In the genomic region with DNA sequence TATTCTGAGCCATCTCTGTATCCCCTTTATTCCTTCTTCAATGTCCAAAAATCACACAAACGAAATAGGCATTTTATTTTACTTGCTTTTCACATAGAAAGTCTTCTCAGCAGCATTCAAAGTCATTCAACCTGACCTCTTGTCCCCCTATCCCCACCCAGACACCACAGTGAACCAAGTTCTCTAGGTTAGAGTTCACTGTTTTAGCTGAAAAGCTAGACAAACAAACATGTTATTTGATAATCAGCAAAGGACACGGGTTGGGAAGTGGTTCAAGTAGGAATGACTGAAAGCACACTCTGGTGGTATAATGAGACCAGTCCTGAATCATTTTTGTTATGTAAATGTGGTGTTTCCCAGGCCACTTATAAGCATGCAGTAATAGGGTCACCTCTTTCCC, we compare ENCODE assay signal across 38 mouse cellular contexts. TPM values are rescaled to one million over a fixed set of nuclear protein-coding genes. Genes with fewer than 3 reads are reported as not detected.
DNase-seq lines count a peak whose midpoint lies in the region; ATAC-seq lines count a peak whose summit lies in the region.
"Had no signal": no experiment of that assay in that cellular context is flagged by ENCODE, and none has a peak within 500 bp of the region (broad histone marks: within the 10 kb centered on the region; RNA-seq: fewer than 3 reads in every experiment).

No protein-coding gene starts in this region.

- H3K4me1 ChIP-seq in forebrain, embryonic 14.5 days (ENCODE audit: control insufficient read depth, insufficient read depth, low read length), result no peaks in the 10 kb centered on the region
- peaks cover 7% of the 10 kb centered on the region; the same call in 1 of the 2 replicates for H3K4me1 ChIP-seq in forebrain, embryonic 10.5 days
- no peaks in the 10 kb centered on the region for H3K4me1 ChIP-seq in liver, embryonic 16.5 days (ENCODE audit: control insufficient read depth, low read depth, low read length)
- H3K4me1 ChIP-seq: embryonic facial prominence, embryonic 12.5 days; heart, embryonic 13.5 days; liver, embryonic 13.5 days; midbrain, embryonic 15.5 days; neural tube, embryonic 15.5 days had no signal

- H3K9me3 ChIP-seq in forebrain, embryonic 14.5 days (replicated peaks; ENCODE audit: control insufficient read depth, low read length), result no peaks in the 10 kb centered on the region
- peaks cover 5% of the 10 kb centered on the region; the same call in 1 of the 2 replicates for H3K9me3 ChIP-seq in forebrain, embryonic 10.5 days
- no peaks in the 10 kb centered on the region for H3K9me3 ChIP-seq in liver, embryonic 16.5 days (replicated peaks; ENCODE audit: control insufficient read depth, low read length)
- H3K9me3 ChIP-seq: heart, embryonic 13.5 days; liver, embryonic 13.5 days; midbrain, embryonic 15.5 days; neural tube, embryonic 15.5 days had no signal

- H3K36me3 ChIP-seq in forebrain, embryonic 14.5 days (ENCODE audit: control insufficient read depth, insufficient read depth, low read length), result no peaks in the 10 kb centered on the region
- H3K36me3 ChIP-seq in forebrain, embryonic 10.5 days (replicated peaks), result no peaks in the 10 kb centered on the region
- no peaks in the 10 kb centered on the region for H3K36me3 ChIP-seq in liver, embryonic 16.5 days (ENCODE audit: control insufficient read depth, insufficient read depth)
- H3K36me3 ChIP-seq: embryonic facial prominence, embryonic 12.5 days; heart, embryonic 13.5 days; liver, embryonic 13.5 days; midbrain, embryonic 10.5 days; midbrain, embryonic 15.5 days; neural tube, embryonic 15.5 days had no signal

- ATAC-seq in forebrain, embryonic 14.5 days, result no peak
- ATAC-seq in liver, embryonic 16.5 days (ENCODE audit: low read depth), result peak; percentile 41; the same call in 1 of the 2 replicates
- ATAC-seq: CD4-positive, CD25-positive, alpha-beta regulatory T cell, adult 4 months; hindbrain, embryonic 16.5 days; midbrain, embryonic 15.5 days had no signal

- no peak overlapping the region for H3K4me2 ChIP-seq in forebrain, embryonic 14.5 days (ENCODE audit: low read length)
- no peak overlapping the region for H3K4me2 ChIP-seq in liver, embryonic 16.5 days (ENCODE audit: low read depth, low read length)
- H3K4me2 ChIP-seq: embryonic facial prominence, embryonic 12.5 days; heart, embryonic 13.5 days; liver, embryonic 13.5 days; lung, embryonic 14.5 days; midbrain, embryonic 15.5 days; neural tube, embryonic 15.5 days had no signal

- DNase-seq in forebrain, embryonic 14.5 days (ENCODE audit: low spot score), result peak; percentile 3
- no peak for DNase-seq in forebrain, embryonic 10.5 days (ENCODE audit: extremely low spot score, low spot score)
- DNase-seq in liver (no peak), ZHBTc4 (ENCODE audit: low read depth, low spot score) (peak; percentile 12)
- peak; percentile 3 for DNase-seq in yolk sac, embryonic 10.5 days (ENCODE audit: low spot score)
- no peak for DNase-seq in layer of hippocampus, postnatal 36 days
- DNase-seq: adrenal gland, postnatal 25 days; cerebellum, adult 18-20 months; cerebellum, postnatal 10 days; heart, adult 2 months; heart, postnatal 10 days; kidney, adult 8-10 months; kidney, postnatal 10 days; layer of hippocampus, adult 9-11 months; liver, embryonic 13.5 days; lung, embryonic 14.5 days; spleen, adult 18-20 months; thymus, postnatal 25 days had no signal

- no peak overlapping the region for H3K27ac ChIP-seq in forebrain, embryonic 14.5 days (ENCODE audit: low read depth, low read length)
- no peak overlapping the region for H3K27ac ChIP-seq in forebrain, embryonic 10.5 days
- no peak overlapping the region for H3K27ac ChIP-seq in liver, embryonic 16.5 days (ENCODE audit: low read length)
- H3K27ac ChIP-seq: embryonic facial prominence, embryonic 12.5 days; heart, adult 2 months; heart, embryonic 13.5 days; liver, embryonic 13.5 days; midbrain, embryonic 10.5 days; midbrain, embryonic 15.5 days; neural tube, embryonic 15.5 days had no signal

- no peak overlapping the region for H3K9ac ChIP-seq in forebrain, embryonic 14.5 days (ENCODE audit: low read length)
- no peak overlapping the region for H3K9ac ChIP-seq in liver, embryonic 16.5 days (ENCODE audit: low read depth, low read length)
- H3K9ac ChIP-seq: embryonic facial prominence, embryonic 12.5 days; heart, embryonic 13.5 days; liver, embryonic 13.5 days; lung, embryonic 14.5 days; midbrain, embryonic 15.5 days; neural tube, embryonic 15.5 days had no signal

- 18% methylated on average over 2 of the region's 2 CpGs for WGBS in forebrain, embryonic 14.5 days
- 54% methylated on average over 2 of the region's 2 CpGs for WGBS in forebrain, embryonic 10.5 days
- 26% methylated on average over 2 of the region's 2 CpGs for WGBS in liver, embryonic 16.5 days (ENCODE audit: insufficient replicate concordance)

- H3K4me3 ChIP-seq in forebrain, embryonic 14.5 days (ENCODE audit: low read depth, low read length), result no peak overlapping the region
- no peak overlapping the region for H3K4me3 ChIP-seq in forebrain, embryonic 10.5 days
- H3K4me3 ChIP-seq in liver, embryonic 16.5 days (ENCODE audit: low read depth, low read length), result no peak overlapping the region
- H3K4me3 ChIP-seq: embryonic facial prominence, embryonic 12.5 days; heart, adult 2 months; heart, embryonic 13.5 days; liver, embryonic 13.5 days; midbrain, embryonic 10.5 days; midbrain, embryonic 15.5 days; neural tube, embryonic 15.5 days had no signal

- no peaks in the 10 kb centered on the region for H3K27me3 ChIP-seq in forebrain, embryonic 14.5 days (replicated peaks; ENCODE audit: control insufficient read depth, insufficient read depth, low read length)
- H3K27me3 ChIP-seq in forebrain, embryonic 10.5 days (ENCODE audit: poor library complexity, severe bottlenecking), result no peaks in the 10 kb centered on the region
- no peaks in the 10 kb centered on the region for H3K27me3 ChIP-seq in liver, embryonic 16.5 days (ENCODE audit: control insufficient read depth, insufficient read depth, low read depth, low read length)
- H3K27me3 ChIP-seq: embryonic facial prominence, embryonic 12.5 days; heart, embryonic 13.5 days; liver, embryonic 13.5 days; midbrain, embryonic 15.5 days; neural tube, embryonic 15.5 days had no signal

RNA-seq across cellular contexts. Expression of gene Aadat, which starts 29.2 kb away (rescaled TPM):
- 0.55 and 0.78 TPM in 2 replicates for polyA plus RNA-seq in forebrain, embryonic 14.5 days (2014; fragmentation: Nextera tagmentation; extraction: Ambion mirVana)
- polyA plus RNA-seq in forebrain, embryonic 10.5 days (2016; fragmentation: Nextera tagmentation; extraction: Ambion mirVana), result 1.2 and 2.0 TPM in 2 replicates
- 11.5 and 13.1 TPM in 2 replicates for polyA plus RNA-seq in liver, embryonic 16.5 days (2015; fragmentation: Nextera tagmentation; extraction: Ambion mirVana)
- total RNA-seq in layer of hippocampus, postnatal 36 days (2021), result under 1 TPM; 0.17 to 0.30 TPM
- total RNA-seq: adrenal gland, adult 18-20 months; adrenal gland, postnatal 25 days; common myeloid progenitor, adult 5-6 weeks; gastrocnemius, adult 8-10 months; heart, adult 2 months; heart, postnatal 10 days; hematopoietic stem cell, adult 5-6 weeks; megakaryocyte progenitor cell, adult 5-6 weeks had no signal
- polyA plus RNA-seq: CD4-positive, CD25-positive, alpha-beta regulatory T cell, adult 4 months; heart, adult 2 months; heart, embryonic 13.5 days had no signal

RNA-seq across cellular contexts. Expression of gene Gm10283, which starts 31.9 kb away (rescaled TPM):
- polyA plus RNA-seq in forebrain, embryonic 14.5 days (2014; fragmentation: Nextera tagmentation; extraction: Ambion mirVana), result not detected in 2 replicates
- polyA plus RNA-seq in forebrain, embryonic 10.5 days (2016; fragmentation: Nextera tagmentation; extraction: Ambion mirVana), result not detected in 2 replicates
- not detected in 2 replicates for polyA plus RNA-seq in liver, embryonic 16.5 days (2015; fragmentation: Nextera tagmentation; extraction: Ambion mirVana)
- not detected for total RNA-seq in layer of hippocampus, postnatal 36 days (2021)
- total RNA-seq: adrenal gland, adult 18-20 months; adrenal gland, postnatal 25 days; common myeloid progenitor, adult 5-6 weeks; gastrocnemius, adult 8-10 months; gastrocnemius, postnatal 4 days; heart, adult 2 months; heart, postnatal 10 days; hematopoietic stem cell, adult 5-6 weeks; left cerebral cortex, adult 18-20 months; left cerebral cortex, postnatal 14 days; megakaryocyte progenitor cell, adult 5-6 weeks had no signal
- polyA plus RNA-seq: CD4-positive, CD25-positive, alpha-beta regulatory T cell, adult 4 months; embryonic facial prominence, embryonic 12.5 days; frontal cortex, adult 2 months; heart, adult 2 months; heart, embryonic 13.5 days; hindbrain, embryonic 16.5 days; intestine, embryonic 14.5 days; limb, embryonic 11.5 days; liver, embryonic 13.5 days; lung, embryonic 14.5 days; midbrain, embryonic 10.5 days; midbrain, embryonic 15.5 days; neural tube, embryonic 15.5 days; stomach, embryonic 16.5 days had no signal

Comparison
In these comparisons a context has a peak if more than half of its experiments do, and no peak if none do; other contexts are left out.
1. DNase-seq: peak in forebrain, embryonic 14.5 days (single experiment), ZHBTc4 (single experiment) and yolk sac, embryonic 10.5 days (single experiment); none in forebrain, embryonic 10.5 days (single experiment), liver (single experiment) and layer of hippocampus, postnatal 36 days (0 of 2).